Mouse (Mus musculus) fat pad, adult 2 months (tissue): ENCODE measurements around the gene Gm20605.
"Not testable (repeated sequence)": the region's sequence is repeated elsewhere in the genome, so short reads cannot be mapped to it uniquely, and the experiment has no call there.

Experiments
- DNase-seq: peaks from one replicate; pipeline ENCODE4 v3.0.0-alpha.2; 2011; ENCODE audit warnings: low read depth, low spot score; ENCODE audit errors: extremely low read depth

The Gm20605 gene

DNA sequence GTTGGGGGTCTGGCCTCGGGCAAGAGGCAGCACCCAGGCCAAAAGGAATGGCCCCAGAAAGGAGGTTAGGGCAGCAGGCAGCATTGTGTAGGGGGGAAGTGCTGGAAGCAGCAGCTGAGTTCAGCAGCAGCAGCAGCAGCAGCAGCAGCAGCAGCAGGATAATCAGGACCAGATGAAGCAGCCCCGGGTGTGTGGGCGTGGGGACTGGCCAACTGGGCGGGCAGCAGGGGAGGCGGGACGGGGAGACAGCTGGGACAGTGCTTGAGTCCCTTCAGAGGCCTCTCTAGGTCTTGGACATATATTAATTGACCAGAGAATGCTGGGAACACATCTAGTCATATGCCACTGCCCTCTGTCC, 17.8 kb upstream of the Gm20605 start:
- no peak for DNase-seq

DNA sequence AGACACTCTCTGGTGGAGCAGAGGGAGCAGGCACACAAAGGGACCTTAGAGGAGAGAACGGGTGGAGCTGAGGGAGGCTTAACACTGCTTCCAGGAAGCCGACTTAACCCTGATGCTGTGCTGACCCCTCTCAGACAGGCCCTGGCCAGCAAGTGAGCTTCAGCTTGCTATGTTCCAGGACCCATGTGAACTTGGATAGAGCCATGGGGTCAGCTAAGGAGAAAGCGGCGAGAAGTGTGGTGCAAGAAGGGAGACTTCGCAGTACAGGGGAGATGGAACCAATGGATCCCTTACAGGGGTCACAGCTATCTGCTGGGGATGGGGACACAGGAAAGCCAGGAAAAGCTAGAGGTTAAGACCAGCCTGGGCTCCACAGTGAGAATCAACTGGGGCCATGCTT, 15.9 kb upstream of the Gm20605 start:
- DNase-seq = no peak

DNA sequence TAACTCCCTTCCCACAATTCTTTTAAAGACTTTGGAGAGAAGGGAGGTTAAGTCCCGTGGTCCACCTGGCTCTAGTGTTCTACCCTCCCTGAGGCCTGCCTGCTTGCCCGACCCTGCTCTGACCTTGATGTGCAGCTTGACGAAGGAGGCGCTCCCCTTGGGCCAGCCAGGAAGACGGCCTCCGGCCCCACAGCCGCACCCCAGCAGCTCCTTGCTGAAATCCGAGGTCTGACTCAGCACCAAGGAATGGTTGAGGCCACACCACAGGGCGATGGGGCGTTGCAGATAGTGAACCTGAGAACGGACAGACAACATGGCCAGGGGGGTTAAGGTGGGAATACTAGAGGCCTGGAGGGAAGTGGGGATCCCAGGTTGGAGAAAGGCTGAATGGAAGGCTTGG, 15.4 kb upstream of the Gm20605 start, which contains the start of gene Pcolce:
TSS of gene Pcolce (minus strand) at position 235 of the 400 bp plus-strand sequence.
- DNase-seq = no peak

DNA sequence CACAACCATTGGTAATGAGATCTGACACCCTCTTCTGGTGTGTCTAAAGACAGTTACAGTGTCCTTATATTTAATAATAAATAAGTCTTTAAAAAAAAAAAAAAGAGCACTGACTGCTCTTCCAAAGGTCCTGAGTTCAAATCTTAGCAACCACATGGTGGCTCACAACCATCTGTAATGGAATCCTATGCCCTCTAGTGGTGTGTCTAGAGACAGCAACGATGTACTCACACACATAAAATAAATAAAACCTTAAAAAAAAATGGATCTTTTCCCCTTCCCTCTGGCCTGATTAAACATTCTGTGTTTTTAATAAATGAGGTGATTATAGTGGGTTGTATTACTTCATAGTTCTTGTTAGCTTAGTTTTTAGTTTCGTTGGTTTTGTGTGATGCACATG, 14.1 kb upstream of the Gm20605 start:
- not testable (repeated sequence) for DNase-seq

DNA sequence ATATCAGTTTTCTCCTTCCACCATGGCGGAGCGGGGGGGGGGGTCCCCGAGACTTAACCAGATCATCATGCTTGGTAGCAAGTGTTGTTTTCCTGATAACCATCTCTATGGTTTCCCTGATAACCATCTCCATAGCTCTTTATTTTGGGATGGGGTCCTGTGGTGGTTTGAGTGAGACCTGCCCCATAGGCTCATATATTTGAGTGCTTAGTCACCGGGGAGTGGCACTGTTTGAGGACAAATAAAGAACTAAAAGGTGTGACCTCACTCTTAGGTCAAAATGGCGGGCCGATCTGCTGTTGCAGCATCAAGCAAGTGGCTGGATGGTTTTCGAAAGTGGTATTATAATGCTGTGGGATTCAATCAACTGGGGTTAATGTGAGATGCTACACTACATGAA, 13.6 kb upstream of the Gm20605 start:
- no peak for DNase-seq

DNA sequence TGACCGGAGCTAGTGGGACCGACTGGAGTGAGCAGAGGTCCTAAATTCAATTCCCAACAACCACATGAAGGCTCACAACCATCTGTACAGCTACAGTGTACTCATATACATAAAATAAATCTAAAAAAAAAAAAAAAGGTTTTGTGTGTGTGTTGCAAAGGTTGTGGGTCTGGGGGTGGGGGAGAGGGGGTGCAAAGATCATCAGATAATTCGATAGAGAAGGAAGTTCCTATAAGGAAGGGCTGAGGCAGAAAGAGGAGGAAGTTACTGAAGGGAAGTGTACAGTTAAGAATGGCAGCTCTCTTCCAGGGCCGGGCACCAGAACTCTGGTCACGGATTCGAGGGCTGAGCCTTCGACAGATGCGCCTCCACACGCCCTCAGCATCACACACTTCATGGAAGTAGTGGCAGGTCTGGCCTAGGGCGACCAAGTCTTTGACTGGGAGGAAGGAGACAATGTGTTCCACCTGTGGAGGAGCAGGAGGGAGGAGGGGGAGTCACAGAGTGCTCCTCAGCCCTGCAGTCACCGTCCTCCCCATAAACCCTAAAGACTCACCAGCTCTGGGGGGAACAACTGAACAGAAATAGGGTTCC, 4.9 kb upstream of the Gm20605 start:
- DNase-seq = no peak

DNA sequence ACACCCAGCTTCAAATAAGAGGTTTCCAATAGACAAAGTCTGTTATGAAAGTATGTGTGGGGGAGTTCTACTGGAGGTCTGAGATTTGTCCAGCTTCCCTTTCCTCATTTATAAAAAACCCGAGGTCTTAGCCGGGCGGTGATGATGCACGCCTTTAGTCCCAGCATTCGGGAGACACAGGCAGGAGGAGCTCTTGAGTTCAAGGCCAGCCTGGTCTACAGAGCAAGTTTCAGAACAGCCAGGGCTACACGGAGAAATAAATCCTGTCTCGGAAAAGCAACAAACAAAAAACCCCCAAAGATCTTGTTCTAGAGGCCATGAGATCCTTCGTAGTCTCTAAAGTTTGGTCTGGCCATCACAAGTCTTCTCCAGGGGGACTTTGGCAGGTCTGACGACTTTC, 984 bp upstream of the Gm20605 start:
- DNase-seq = no peak

DNA sequence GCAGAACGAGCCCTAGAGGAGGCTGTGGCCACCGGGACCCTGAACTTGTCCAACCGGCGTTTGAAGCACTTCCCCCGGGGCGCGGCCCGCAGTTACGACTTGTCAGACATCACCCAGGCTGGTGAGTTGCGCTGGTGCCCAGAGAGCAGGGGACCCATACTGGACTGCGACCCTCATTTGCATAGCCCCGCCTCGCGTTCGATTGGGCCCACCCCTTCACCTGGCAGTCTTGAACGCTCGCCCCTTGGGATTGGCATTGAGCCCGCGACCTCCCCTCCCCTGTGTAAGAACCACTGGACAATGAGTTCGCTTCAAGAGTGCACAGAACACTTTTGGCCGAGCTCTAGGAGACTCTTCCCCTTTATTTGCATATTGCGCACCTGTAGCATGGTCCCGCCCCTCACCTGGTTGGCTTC, 339 bp downstream of the Gm20605 start:
- no peak for DNase-seq

DNA sequence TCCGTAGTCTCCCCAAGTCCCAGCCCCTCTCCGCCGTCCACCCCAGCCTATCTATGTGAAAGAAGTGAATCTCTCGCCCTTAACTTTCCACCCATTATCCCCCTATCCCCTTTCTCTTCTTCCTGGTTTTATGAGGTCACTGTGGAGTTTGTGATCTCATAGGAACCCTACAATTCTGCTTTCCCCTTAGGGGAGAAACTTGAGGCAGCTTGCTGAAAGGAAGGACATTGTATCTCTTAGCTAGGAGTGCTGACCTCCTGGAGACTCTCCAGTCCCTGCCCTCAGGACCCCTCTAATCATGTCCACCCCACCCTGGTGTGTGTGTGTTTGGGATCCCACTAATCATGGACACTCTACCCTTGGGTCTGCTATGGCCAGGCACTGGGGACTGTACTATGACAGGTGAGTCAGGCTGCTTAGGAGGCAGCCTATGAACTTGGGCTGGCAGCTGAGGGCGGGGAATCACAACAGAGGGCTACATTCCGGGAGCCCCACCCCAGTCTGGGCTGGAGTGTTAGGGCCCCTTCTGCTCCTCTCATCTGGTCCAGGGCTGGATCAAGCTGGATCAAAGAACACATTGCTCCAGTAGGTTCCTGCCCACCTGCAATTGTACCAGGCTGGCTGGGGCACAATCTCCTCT, 1.1 kb downstream of the Gm20605 start:
- DNase-seq = no peak

DNA sequence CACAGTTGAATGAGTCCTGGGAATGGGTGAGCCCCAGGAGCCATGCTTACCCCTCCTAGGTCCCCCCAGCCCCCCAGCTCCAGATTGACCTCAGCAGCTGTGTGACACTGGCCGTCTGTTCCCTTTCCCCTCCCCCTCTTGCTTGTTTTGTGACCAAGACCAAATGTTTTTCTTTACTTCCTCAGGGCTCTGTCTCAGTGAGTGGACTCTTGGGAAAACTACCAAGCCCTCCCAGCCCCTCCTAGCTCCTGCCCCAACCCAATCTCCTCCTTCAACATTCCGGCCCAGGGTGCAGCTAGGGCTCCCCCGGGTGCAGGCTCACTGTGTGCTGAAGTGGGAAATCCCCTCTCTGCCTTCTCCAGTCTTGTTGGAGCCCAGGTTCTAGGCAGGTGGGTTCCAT, 1.6 kb downstream of the Gm20605 start:
- DNase-seq = no peak

DNA sequence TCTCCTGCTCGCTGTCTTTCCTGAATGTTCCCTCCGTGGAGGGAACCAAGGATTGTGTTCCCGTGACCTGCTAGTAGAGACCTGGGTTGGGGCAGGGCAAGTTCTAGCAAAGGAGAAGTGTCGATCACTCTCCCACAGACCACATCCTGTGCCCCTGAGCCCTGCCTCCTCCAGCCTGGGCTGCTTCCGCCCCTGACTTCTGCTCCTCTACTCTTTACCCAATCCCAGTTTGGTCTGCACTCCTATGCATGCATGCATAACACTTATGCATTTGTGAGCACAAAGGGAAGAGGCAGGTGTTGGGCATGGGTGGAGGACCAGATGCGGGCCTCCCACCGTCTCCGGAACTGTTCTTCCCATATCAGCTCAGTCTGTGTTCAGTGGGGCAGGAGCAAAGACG, 2.2 kb downstream of the Gm20605 start:
- DNase-seq = no peak

DNA sequence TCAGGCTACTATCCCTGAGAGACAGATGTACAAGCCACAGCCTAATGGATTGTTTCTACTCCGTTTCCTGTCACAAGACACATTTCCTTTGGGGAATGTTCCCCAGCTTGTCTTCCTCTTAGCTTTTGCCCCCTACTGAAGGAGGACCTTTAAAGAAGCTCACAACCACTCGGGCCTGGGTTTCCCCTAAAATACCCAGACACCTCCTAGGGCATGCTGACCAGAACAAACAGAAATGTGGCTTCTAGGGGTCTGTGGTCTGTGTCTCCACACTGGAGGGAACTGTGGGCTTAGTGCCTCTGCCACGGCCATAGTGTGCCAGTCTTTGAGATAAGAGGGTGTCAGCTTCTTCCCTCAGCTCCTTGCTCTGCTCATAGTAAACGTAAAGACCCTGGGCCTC, 2.6 kb downstream of the Gm20605 start:
- DNase-seq = no peak

DNA sequence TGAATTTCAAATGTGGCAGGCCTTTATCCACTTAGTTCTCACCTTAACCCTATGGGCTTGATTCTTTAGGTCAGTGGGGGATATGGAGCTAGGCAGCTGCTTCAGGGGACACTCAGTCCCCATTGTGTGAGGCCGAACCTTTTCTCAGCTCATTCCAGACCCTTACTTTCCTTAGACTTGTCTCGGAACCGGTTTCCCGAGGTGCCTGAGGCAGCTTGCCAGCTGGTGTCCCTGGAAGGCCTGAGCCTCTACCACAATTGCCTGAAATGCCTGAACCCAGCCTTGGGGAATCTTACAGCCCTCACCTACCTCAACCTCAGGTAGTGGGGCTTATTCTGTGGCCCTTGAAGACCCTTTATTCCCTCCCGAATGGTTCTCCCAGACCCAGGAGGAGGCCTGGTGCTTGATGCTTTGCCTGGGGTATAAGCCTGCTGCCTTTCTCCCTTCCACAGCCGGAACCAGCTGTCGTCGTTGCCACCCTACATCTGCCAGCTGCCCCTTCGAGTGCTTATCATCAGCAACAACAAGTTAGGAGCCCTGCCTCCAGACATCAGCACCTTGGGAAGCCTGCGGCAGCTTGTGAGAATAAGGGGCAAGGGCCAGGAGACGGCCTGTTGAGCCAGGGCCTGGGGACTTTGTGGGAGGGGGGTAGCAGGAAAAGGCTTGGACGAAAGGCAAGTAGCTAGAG, 4.6 kb downstream of the Gm20605 start:
- no peak for DNase-seq

DNA sequence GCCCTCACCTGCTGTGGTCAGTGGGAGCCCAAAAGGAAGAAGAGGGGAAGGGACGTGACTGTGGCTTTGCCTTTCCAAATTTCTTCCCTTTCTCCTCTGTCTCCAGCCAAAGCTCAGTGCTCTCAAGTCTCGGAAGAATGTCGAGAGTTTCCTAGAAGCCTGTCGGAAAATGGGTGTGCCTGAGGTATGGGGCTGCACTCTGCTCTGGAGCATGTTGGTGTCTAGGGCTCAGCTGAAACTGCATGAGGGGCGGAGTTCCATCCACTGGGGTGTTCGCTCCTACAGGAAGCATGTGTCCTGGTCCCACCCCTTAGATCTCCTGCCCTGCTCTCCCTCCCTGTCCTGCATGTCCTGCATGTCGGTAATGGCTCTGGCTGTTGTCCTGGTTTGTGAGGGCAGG, 10.5 kb downstream of the Gm20605 start:
- no peak for DNase-seq

DNA sequence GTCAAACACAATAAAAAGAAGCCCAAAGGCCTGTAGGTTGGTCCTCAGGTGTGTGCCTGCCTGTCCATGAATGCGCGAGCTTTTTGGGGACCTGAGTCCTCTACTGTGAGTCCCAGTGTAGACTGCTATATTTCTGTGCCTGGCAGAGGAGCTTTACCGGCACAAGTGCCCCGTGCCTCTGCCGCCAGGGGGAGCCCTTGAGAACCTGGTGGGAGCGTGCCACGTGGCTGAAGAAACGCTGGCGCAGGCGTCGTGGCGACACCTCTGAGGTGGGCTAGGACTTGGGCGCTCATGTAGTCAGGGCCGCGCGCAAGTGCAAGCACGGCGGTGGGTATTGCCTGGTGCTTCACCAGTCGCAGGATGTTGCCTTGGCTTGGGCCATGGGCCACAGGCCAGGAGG, 12.1 kb downstream of the Gm20605 start, which contains the start of gene Sap25:
TSS of gene Sap25 (plus strand) at position 281 of the 400 bp plus-strand sequence.
- no peak for DNase-seq

DNA sequence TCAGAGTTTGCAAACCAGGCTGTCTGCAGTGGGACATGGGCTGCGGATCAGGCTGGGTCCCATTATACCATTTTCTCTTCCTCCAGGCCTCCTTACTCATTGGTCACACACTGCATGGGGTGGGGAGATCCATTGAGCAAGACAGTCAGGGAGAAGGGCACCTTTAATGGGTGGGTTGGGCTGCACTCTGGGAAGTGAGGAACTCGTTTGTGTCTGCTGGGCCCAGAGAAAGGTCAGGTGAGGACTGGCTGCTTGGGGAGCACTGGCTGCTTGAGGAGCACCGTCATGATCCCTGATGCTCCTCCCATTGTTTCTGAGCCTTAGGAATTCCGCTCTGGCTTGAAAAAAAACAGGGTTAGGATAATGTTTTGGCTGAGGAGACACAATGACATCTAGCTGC, 13.9 kb downstream of the Gm20605 start:
- no peak for DNase-seq

DNA sequence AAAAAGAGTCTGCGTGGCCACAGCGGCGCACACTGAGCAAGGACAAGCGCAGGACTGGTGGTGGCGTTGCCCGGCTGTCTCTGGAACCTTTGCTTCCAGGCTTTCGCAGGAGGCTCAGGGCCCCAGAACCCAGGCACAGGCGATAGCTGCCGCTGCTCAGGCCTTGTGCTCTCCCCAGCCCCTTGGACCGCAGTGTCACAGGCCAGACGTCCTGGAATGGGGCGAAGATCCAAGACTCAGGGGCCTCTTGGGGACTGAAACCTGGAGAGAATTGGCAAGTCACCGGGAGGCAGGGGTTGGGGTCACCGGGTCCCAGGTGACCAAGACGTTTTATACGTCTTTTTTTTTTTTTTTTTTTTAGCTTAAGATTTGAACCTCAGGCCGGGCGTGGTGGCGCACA, 15.5 kb downstream of the Gm20605 start:
- no peak for DNase-seq

DNA sequence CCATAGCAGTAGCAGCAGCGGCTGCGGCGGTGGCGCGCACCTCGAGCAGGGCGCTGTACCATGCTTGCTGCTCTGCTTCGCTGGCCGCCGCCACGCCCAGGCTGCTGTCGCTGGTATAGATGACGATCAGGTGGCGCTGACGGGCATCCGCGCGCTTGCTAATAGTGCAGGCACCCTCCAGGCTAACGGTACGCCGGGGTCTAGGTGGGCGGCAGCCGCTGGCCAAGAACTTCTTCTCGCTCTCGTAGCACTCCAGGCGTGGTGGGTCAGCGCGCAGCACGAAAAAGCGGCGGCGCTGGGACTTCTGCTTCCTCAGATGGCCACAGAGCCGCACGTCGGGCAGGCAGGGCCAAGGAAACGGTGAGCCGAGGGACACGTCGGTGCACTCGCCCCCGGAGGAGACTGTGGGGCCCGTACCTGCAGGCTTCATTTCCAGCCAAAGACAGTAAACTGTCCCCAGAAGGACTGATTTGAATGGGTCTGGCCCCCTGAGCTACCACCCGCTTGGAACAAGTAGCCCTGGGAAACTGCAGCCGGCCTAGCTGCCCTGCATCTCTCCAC, 16.2 kb downstream of the Gm20605 start:
- no peak for DNase-seq

DNA sequence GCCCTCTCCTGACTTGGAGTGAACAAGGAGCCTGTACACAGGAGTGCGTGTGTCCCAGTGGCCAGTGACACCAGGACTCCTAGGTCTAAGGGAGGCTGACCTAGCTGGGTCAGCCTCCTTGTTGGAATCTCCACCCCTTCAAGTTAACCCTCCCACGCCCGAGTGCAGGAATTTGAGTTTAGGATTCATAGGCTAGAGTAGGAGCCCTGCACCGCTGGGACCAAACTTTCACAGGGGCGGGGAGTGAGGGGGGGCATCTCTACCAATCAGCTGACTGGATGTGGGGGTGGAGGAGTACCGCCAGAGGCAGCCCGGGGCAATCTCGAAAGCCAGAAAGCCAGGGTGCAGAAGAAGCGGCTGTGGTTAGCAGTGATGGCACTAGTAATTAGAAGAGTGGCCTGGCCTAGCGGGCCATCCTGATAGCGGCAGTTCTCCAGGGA, 16.7 kb downstream of the Gm20605 start, which contains the start of gene Irs3:
TSS of gene Irs3 (minus strand) at position 63 of the 440 bp plus-strand sequence.
- no peak for DNase-seq

DNA sequence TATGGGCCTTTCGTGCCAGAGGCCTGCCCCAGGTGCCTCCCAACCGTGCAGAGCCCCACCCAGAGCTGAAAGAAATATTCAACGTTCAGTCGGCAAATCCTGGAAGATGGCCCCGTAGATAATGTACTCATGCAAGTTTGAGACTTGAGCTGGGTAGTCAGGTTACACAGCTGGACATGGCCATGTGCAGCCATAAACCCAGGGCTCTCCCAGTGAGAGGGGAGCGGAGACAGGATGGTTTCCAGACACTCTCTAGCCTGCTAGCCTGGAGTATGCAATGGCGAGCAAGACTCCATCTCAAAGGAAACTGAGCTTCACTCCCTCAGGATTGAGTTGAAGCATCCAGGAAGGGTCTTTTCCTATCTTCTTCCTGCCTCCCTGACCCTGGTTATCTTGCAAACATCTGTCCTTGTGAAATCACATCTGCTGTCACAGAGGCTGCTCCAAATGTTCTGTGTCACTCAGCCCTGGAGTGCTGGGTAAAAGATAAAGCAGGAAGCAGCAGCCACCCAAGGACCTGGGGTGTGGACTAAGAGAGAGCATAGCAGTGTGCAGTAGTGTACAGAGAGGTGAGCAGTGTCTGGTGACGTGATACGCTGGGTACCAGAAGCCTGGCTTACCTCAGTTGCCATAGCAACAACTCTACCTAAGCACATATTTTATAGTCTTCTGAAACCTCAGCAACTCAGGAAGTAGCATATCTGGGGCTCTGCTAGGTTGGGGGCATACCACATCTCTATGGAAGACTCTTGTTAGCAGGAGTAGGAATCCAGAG, 19.0 kb downstream of the Gm20605 start:
- DNase-seq = no peak

DNA sequence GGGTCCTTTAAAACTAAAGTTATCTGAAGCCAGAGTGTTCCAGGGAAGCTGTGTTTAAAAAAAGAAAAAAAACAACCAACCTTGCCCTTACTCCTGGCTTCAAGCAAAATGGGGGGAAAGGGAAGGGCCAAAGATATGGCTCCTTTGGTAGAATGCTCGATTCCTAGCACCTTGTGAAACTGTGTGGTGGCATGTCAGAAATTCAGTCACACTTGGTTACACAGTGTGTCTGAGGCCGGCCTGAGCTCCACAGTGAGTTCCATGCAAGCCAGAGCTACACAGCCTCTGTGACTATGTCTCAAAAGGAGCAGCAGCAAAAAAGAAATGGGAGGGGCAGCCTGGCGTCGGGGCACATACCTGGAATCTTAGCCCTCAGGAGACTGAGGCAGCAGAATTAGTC, 20.3 kb downstream of the Gm20605 start:
- DNase-seq = no peak
